Mouse (Mus musculus) large intestine, adult 2 months (tissue): ENCODE data around the gene Agk. TPM values are rescaled to one million over a fixed set of nuclear protein-coding genes. Genes with fewer than 3 reads are reported as not detected.

ENCODE experiments used
- DNase-seq: peaks from one replicate; pipeline ENCODE4 v3.0.0-alpha.2; 2012; ENCODE audit warnings: low read depth, low spot score
- WGBS: fragments of 180-500 bp; shearing (Covaris S2); methylation state at CpG from one replicate; pipeline ENCODE4 v1.1.7; 2018; 5-methylcytosine and 5-hydroxymethylcytosine counted together
- polyA plus RNA-seq: library from polyadenylated mRNA; depleted of rRNA; stranded (reverse); fragments of >200 nt; gene quantifications from 2 replicates; pipeline ENCODE4 v1.2.3, GENCODE M21; 2012

The Agk gene
- polyA plus RNA-seq, 1 experiment, result 8.4 TPM

DNA sequence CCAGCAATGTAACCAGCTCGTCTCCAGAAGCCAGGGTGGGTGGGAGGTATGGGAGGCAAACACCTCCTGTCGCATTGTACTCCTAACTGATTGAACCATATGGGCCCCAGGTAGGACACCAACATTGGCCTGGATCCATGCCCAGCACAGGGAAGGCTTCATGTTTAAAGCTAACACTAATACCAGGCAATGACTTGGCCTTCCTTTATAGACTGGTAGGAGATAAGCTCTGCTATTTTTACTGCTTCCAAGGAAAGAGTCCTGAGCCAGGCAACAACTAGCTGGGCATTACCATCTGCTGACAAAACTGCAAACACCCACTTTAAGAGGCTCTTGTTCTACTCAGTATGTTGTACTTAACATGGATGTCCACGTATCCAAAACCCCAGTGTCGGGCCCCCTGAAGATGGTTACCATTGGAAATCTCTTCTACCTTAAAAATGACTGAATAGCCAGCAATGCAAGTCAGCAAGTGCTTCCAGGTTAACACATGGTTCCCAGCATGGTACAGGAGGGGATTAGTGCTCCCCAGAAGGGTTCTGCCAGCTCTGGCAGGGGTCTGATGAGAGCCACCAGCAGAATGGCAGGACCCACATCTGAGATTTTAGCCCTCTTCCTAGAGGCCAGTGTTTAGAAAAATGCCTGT, 78.8 kb downstream of the Agk start:
- no peak for DNase-seq
- WGBS, result 56% methylated on average over 4 of the region's 4 CpGs

DNA sequence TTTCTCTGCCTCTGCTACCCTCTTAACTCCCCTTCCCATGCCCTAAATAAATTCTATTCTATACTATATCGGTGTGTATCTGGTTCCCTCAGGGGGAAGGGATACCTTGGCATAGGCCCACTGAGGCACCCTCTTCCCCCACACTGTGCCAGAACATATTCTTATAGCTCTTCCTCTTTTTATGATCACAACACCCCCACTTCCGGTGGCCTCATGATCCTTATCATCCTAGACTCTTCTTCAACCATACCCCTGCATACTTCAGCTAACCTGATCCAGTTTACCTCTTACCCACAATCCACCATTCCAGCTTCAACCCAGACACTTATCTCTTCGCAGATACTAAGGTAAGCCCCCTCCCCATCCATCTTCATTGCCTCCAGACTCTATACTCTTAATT, 86.1 kb downstream of the Agk start:
- DNase-seq, result no peak
- WGBS, result 85% methylated on average over 3 of the region's 3 CpGs

DNA sequence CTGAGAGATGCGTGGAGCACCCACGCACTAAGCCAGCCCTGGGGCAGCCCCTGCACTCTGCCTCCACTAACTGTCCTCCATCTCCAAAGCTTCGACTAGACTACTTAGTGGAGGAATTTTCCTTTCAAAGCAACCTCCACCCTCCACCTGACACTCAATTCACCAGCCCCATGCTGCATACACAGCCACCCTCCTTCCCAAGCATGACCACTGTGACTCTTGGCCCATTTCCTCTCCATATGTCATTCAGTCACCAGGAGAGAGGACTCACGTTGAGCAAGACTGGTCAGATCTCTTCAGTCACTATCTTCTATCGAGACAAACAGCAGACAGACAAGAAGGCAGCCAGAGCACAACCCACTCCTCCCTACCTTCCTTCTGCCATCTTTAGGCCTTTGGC, 88.1 kb downstream of the Agk start:
- 89% methylated on average over 5 of the region's 5 CpGs for WGBS
- no peak for DNase-seq

DNA sequence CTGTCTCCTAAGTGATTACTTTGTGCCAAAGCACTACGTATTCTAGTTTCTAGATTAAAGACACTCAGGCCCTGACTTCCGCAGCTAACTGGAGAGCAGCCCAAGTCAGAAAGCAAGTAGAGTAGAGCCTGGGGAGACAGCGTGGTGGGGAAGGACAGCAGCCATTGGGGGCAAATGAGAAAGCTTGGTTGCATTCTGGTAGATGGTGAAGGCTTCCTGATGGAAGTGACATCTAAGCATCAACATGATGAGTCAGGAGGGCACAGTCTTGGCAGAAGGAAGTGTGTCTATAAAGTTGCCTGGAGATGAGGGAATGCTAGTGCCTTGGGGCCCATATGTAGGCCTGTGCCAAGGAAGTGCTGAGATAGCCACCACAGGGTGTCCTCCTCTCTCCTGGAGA, 88.6 kb downstream of the Agk start:
- WGBS, result 94% methylated on average over 3 of the region's 3 CpGs

DNA sequence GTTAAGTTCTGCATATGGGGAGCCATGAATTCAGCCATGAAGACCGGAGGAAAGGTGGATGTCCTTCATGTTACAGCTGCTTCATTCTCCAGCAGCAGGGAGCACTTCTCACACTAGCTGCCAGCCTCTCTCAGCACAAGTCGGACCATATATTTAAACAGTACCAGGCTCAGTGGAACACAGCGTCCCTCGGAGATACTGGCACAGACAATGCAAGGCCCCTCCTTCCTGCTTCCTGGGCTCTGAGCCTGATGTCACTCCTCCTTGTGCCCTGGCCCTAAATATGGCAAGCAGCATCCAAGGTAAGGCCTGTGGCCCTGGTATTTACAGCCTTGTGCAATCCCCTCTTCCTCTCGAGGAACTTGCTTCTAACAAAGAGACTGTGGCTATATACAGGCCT, 90.8 kb downstream of the Agk start:
- no peak for DNase-seq
- WGBS, result 73% methylated on average over 5 of the region's 5 CpGs

More for the DNA sequence above, 88.6 kb downstream of the Agk start:
- DNase-seq, result no peak

DNA sequence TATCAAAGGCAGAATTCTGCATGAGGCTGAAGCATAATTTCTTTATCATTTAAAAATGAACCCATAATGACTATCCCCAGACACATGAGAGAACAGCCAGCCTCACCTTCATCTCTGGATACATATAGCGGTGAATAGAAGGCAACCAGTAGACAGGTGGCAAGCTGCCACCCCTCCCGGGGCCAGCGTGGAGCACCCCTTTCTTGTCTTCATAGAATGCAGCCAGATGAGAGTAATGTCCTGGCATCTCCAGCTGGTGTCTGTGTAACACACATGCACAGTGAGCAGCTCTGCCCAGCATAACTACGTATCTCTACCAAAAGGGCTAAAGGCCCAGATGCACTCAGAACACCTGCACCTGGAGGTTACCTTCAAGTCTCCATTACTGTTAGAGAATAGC, 93.4 kb downstream of the Agk start:
- DNase-seq, result no peak
- WGBS, result 96% methylated on average over 4 of the region's 4 CpGs

DNA sequence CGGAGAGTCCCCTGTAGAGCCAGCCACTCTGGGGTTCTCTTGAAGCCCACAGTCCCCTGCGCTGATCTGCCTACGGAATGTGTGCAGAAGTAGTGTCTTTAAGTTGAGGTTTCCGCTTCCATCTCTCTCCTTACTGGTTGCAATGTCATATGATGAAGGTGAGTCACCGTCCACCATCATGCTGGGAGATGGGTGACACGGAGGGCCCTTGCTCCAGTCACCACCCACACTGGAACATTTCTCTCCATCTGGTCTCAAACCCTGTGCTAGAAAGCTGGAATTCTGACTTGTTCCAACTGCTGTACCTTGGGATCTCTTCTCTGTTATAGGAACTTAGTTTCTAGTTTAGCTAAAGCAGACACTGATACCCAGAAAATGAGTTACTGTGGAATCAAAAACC, 96.1 kb downstream of the Agk start:
- WGBS, result 96% methylated on average over 6 of the region's 6 CpGs
- DNase-seq, result no peak

DNA sequence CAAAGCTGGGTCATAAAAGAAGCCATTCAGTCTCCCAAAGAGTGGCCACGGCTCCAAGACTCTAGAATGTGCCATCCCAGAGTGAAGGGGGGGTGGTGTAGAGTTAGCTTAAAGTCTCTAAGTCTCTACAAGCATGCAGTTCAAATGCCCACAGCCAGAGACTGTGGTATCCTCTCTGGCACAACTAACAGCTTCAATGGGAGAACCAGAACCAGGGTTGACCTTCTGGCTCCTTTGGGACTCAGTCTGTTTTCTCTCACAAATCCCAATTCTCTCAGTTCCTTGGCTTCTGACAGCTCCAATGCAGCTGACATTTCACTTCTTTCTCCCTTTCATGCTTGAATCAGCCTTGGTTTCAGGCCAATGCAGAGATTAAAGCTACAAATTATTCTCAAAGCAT, 98.0 kb downstream of the Agk start:
- no peak for DNase-seq
- WGBS, result 89% methylated on average over 1 of the region's 1 CpGs

DNA sequence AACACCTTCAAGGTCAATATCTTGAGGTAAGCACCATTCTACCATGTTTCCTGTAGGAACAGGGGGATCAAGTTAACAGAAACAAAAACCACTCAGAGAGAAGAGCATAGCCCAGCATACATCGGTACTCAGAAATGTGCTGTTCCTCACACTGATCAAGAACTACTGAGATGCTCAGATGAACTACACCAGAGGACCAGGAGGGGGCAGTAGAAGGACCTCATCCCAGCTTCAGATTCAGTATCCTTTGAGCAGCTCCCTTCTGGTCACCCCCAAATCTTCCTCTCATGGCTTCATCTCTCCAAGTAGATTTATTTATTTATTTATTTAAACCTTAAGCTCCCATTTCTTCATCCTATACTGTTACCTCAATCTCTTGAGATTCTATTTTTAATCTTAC, 98.8 kb downstream of the Agk start:
- no peak for DNase-seq
- WGBS, result 59% methylated on average over 1 of the region's 1 CpGs

DNA sequence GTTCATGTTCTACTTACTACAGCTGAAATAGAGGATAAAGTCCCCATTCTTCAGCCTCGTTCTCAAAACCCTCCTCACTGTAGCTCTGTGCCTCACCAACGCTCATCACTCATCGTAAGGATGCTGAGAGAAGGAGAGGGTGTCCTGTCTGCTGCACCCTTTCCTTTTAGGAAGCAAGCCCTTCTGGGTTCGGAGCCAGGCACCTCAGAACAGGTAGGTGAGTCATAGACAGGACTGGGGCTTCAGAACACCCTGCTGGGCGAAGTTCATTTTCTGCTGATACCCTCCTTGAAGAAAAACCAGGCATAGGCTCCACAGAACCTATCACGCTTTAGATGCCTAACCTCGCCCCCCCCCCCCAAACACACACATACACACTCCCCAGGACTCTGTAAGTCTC, 102.5 kb downstream of the Agk start:
- no peak for DNase-seq
- WGBS, result 84% methylated on average over 7 of the region's 7 CpGs

DNA sequence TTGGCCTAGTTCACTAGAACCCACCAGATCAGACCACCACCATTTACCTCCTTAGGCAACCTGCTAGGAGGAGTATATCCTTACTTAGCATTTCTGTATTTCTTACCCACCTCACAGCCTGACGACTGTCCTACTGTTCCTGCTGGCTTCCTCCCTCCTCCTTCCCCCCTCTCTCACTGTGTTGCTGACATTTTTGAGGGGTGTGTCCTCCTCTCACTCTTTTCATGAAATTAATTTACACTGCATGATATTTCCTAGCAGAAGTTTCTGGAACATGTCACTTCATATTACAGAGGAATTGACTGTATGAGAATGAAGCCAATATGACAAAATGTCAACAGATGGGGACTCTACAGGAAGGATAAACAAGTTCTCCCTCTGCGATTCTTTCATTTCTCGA, 103.7 kb downstream of the Agk start:
- WGBS, result 56% methylated on average over 3 of the region's 3 CpGs
- no peak for DNase-seq

DNA sequence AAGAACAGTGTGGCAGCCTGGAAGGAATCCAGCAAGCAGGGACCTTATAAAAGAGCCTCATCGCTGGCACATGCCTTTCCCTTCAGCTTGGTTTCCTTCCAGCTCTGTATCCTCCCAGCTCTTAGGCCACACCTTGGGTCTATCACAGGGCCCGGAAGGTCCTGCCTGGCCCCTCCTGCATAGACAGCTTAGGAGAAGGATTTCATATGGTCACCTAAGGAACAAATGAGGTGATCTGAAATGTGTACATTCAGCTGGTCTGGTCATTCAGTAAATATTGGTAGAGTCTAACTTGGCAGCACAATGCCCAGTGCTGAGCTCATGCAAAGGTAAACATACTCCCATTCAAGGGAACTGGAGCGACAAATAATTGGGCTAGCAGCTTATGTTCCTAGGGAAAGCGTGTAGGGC, 104.6 kb downstream of the Agk start:
- WGBS, result 29% methylated on average over 4 of the region's 4 CpGs
- DNase-seq, result no peak

DNA sequence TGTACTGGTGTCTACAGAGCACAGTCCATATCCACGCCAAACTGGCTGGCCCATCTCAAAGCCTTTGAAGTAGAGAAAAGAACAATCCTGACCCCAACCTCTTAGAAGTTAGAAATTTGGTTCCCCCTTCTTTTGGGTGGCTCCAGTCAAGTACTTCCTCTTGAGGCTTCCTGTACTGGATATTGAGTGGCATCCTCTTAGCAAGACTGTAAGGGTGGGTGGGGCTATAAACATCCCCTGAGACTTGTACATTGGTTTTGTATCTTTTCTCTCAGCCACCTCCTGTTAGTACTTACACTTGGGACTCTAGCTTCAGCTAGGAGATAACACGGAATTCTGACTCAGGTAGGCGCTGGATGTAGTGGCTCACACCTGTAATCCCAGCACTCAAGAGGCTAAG, 105.3 kb downstream of the Agk start:
- no peak for DNase-seq
- WGBS, result 90% methylated on average over 3 of the region's 3 CpGs

DNA sequence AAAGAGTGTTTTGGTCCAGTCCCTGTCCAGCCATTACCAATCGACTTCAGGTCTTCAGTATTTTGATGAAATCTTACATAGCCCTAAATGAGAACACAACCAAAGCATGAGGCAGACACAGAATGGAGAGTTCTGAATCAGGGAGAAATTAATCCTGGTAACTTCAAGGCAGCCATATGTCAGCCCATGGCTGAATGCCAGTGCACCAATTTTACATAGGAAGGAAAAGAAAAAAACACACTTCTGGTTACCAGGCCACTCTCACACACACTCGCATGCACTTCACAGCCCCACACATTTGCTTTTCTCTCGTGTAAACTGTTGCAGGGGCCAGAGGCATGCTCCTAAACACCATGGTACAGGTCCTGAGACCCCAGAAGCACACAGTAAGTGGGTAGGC, 105.9 kb downstream of the Agk start:
- no peak for DNase-seq
- 58% methylated on average over 3 of the region's 3 CpGs for WGBS

DNA sequence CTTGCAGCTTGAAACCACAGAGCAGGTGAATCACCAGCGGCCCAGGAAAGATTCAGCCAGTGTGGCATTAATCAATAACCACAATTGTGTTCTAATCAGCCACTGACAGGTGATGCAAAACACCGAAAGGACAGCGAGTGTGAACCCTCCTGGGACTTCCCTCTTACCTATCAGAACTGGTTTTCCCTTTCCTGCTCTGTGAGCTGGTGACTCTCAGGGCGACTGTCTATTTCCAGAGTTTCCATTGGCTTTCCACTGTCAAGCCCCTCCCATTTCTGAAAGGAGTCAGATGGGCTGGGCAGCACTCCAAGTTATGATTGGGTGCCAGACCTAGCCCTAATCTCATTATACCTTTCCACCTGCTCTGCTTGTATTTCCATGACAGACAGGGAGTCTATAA, 106.4 kb downstream of the Agk start:
- peak; percentile 75 for DNase-seq
- 35% methylated on average over 4 of the region's 4 CpGs for WGBS

DNA sequence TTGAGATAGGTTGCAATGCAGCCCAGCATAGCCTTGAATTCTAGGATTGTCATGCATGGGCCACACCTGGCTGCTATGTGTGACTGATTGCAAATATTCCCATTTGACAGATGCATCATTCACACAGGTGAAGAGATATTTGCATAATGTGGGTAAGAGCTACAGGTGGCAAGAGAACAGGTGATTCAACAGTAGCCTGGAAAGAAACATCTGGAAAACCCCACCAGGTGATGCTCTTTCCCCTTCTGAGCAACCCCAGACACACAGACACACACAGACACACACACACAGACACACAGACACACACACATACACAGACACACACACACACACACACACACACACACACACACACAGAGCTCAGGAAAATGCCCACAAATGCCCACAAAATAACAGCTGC, 106.8 kb downstream of the Agk start:
- no peak for DNase-seq

DNA sequence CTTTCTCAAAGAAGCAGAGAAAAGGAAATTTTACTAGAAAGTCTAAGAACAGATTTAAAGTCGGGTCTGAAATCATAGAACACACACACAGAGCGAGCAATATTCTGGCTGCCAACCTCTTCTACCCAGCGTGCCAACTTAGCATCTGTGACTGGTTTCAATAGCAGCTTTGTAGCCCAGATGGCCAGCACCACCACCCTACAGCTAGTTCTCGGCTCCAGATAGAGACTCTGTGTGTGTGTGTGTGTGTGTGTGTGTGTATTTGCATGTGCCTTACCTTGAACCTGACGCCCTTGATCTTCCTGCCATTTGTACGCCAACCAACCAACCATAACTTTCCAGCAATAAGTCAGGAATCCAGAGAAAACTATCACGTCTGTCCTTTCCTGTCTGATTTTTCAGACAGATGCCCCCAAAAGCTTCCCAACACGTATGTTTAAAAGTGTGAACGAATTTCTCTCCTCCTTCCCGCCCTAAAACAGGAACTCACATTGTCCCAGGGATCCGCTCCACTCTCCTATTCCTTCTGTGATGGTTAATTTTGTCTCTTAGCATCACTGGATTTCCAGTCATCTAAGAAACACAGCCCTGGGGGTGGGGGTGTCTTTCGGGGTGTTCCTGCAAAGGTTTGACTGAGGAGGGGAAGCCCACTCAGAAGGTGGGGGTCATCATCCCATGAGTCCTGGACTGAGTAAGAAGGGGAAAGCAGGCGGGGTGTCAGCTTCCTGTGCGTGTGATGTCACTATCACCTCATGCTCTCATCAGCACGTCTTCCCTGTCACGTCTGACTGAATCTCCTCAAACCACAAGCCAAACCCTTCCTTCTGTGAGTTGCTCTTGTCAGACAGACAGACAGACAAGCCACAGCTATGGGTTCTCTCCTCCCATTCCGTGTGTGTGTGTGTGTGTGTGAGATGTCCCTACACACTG, 107.6 kb downstream of the Agk start:
- no peak for DNase-seq
- 86% methylated on average over 17 of the region's 17 CpGs for WGBS

DNA sequence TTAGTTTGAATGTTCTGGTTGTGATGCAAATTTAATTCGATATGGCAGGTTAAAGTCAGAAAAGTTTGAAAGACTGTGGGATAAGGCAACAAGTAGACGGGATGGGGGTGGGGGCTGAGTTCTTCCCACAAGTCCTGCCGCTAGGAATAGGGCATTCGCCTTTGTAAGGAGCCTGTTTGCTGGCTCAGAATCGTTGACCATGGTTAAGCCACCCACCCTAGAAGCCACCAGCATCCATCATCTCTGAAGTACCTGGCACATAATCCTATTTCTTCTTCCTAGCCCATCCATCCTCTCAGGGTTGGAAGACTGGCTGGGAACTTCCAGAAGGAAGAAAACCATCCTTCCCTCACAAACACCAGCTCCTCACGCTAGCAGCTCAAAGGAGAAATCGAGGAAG, 109.7 kb downstream of the Agk start:
- WGBS, result 42% methylated on average over 7 of the region's 7 CpGs
- DNase-seq, result no peak

DNA sequence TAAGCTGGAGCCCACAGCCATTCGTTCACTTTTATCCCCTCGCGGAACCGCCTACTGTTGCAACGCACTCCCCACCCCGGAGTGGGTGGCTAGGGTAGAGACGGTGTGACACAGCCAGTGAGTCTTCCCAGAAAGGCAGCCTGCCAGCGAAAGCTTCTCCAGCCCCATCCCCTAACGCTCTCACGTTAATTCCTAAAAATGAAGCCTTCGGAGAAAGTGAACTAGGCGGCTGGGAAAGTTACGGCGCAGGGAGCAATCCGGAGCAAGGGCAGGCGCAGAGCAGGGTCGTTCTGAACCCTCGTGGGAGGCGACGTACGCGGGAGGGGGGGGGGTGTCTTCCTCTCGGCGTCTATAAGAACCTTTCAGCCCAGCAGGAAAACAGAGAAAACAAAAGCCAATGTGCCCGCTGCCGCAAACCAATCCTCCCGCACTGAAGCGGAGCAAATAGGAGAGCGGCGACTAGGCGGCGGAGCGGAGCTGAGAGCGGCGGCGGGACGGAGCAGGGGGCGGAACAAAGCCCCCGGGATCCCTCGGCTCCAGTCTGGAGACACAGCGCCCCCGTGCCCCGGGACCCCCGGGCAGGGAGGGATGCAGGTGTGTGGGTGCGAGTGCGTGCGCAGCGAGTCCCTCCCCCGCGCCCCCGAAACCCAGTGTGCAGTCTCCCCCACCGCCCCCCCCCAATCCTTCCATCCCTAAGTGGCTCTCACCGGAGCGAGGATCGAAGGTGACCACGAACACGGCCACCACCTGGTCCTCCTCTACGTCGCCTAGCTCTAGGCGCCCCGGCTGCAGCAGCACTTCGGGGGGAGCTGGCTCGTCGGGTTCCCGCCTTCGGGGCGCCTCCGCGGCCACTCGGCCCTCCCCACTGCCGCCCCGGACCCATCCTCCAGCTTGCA, 110.4 kb downstream of the Agk start:
- no peak for DNase-seq
- WGBS, result 1% methylated on average over 71 of the region's 72 CpGs

DNA sequence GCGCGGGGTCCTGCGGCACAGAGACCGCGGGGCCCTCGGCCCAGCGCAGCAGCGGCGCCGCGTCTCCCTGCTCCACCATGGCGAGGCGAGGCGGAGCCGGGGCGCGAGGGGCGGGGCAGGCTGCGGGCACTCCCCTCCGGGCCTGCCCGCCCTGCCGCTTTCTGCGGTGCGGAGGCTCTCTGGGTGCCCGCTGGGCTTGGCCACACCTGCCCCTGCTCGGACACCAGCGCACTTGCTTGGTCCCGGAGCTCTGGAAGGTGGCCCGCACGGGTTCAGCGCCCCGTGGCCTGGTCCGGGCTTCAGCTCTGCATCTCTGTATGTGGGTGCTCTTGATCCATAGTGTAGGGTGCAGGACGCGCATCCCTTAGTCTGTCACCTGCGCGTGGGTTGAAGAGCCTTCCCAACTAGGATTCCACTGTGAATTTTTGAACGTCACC, 111.1 kb downstream of the Agk start, which contains the start of gene E330009J07Rik:
TSS of gene E330009J07Rik (minus strand) at position 89 of the 437 bp plus-strand sequence.
- under 1% methylated on average over 38 of the region's 38 CpGs for WGBS
- no peak for DNase-seq
